14 mouse cellular contexts compared by ENCODE assay signal in genomic region chr7:79858956-79859630, GRCm38 (mm10). TPM values are rescaled to one million over a fixed set of nuclear protein-coding genes. Genes with fewer than 3 reads are reported as not detected.
DNase-seq lines count a peak whose midpoint lies in the region; ATAC-seq and TF ChIP-seq lines count a peak whose summit lies in the region.
"Had no signal": no experiment of that assay in that cellular context is flagged by ENCODE, and none has a peak within 500 bp of the region (broad histone marks: within the 10 kb centered on the region; RNA-seq: fewer than 3 reads in every experiment).

No protein-coding gene starts in this region.

- no peaks in the 10 kb centered on the region for H3K9me3 ChIP-seq in forebrain, embryonic 10.5 days
- no peaks in the 10 kb centered on the region for H3K9me3 ChIP-seq in forebrain, postnatal 0 days (ENCODE audit: low read length)
- H3K9me3 ChIP-seq in limb, embryonic 13.5 days, result no peaks in the 10 kb centered on the region
- H3K9me3 ChIP-seq in midbrain, embryonic 11.5 days (ENCODE audit: control insufficient read depth, low read length), result no peaks in the 10 kb centered on the region
- H3K9me3 ChIP-seq: forebrain, embryonic 12.5 days; heart, embryonic 13.5 days; midbrain, embryonic 15.5 days had no signal

- H3K36me3 ChIP-seq in forebrain, embryonic 10.5 days (replicated peaks), result no peaks in the 10 kb centered on the region
- no peaks in the 10 kb centered on the region for H3K36me3 ChIP-seq in forebrain, postnatal 0 days (ENCODE audit: insufficient read depth)
- no peaks in the 10 kb centered on the region for H3K36me3 ChIP-seq in limb, embryonic 13.5 days
- no peaks in the 10 kb centered on the region for H3K36me3 ChIP-seq in midbrain, embryonic 11.5 days (ENCODE audit: control insufficient read depth, insufficient read depth, low read length)
- H3K36me3 ChIP-seq: forebrain, embryonic 12.5 days; heart, embryonic 13.5 days; midbrain, embryonic 15.5 days had no signal

- WGBS in forebrain, embryonic 10.5 days, result 78% methylated on average over 9 of the region's 9 CpGs
- WGBS in forebrain, postnatal 0 days, result 78% methylated on average over 9 of the region's 9 CpGs
- 66% methylated on average over 9 of the region's 9 CpGs for WGBS in limb, embryonic 13.5 days
- 76% methylated on average over 9 of the region's 9 CpGs for WGBS in midbrain, embryonic 11.5 days

- no peak overlapping the region for H3K9ac ChIP-seq in forebrain, postnatal 0 days
- no peak overlapping the region for H3K9ac ChIP-seq in limb, embryonic 13.5 days
- H3K9ac ChIP-seq in midbrain, embryonic 11.5 days (ENCODE audit: low read length), result no peak overlapping the region
- H3K9ac ChIP-seq: forebrain, embryonic 12.5 days; heart, embryonic 13.5 days; midbrain, embryonic 15.5 days had no signal

- DNase-seq in forebrain, embryonic 10.5 days (ENCODE audit: extremely low spot score, low spot score), result no peak
- no peak for DNase-seq in forebrain, postnatal 0 days
- DNase-seq in 3T3-L1 (ENCODE audit: low read depth, low spot score), result peak; percentile 51
- DNase-seq in cerebellum, adult 11 months, result no peak
- DNase-seq in embryo, embryonic 11 days, result no peak
- no peak for DNase-seq in midbrain, embryonic 11.5 days (ENCODE audit: low spot score, missing footprints)
- DNase-seq: kidney, postnatal 14 days; right cerebral cortex, adult 18-20 months had no signal

- 0 out of 2 replicates have a peak overlapping the region, but pooled peaks have one; percentile 12 for H3K27ac ChIP-seq in forebrain, embryonic 10.5 days
- no peak overlapping the region for H3K27ac ChIP-seq in forebrain, postnatal 0 days (ENCODE audit: low read depth, low read length)
- peak overlapping the region; percentile 72; the same call in 1 of the 2 replicates for H3K27ac ChIP-seq in limb, embryonic 13.5 days
- no peak overlapping the region for H3K27ac ChIP-seq in midbrain, embryonic 11.5 days (ENCODE audit: low read depth, low read length)
- H3K27ac ChIP-seq: forebrain, embryonic 12.5 days; heart, embryonic 13.5 days; hindbrain, postnatal 0 days; midbrain, embryonic 15.5 days had no signal

- ATAC-seq in forebrain, postnatal 0 days, result no peak
- peak; percentile 36 for ATAC-seq in common myeloid progenitor, adult 5-6 weeks (replicated peaks; ENCODE audit: low read depth, poor library complexity, severe bottlenecking)
- no peak for ATAC-seq in limb, embryonic 13.5 days (ENCODE audit: low FRiP score, low read depth)
- no peak for ATAC-seq in midbrain, embryonic 11.5 days (ENCODE audit: low FRiP score)
- ATAC-seq: hindbrain, postnatal 0 days; midbrain, embryonic 15.5 days had no signal

- no peak overlapping the region for H3K4me2 ChIP-seq in forebrain, postnatal 0 days (ENCODE audit: low read depth)
- peak overlapping the region; percentile 33; the same call in 1 of the 2 replicates for H3K4me2 ChIP-seq in limb, embryonic 13.5 days (replicated peaks)
- no peak overlapping the region for H3K4me2 ChIP-seq in midbrain, embryonic 11.5 days
- H3K4me2 ChIP-seq: forebrain, embryonic 12.5 days; heart, embryonic 13.5 days; midbrain, embryonic 15.5 days had no signal

- no peaks in the 10 kb centered on the region for H3K27me3 ChIP-seq in forebrain, embryonic 10.5 days (ENCODE audit: poor library complexity, severe bottlenecking)
- H3K27me3 ChIP-seq in forebrain, postnatal 0 days (ENCODE audit: insufficient read depth, low read length), result no peaks in the 10 kb centered on the region
- no peaks in the 10 kb centered on the region for H3K27me3 ChIP-seq in limb, embryonic 13.5 days
- no peaks in the 10 kb centered on the region for H3K27me3 ChIP-seq in midbrain, embryonic 11.5 days (ENCODE audit: control insufficient read depth, insufficient read depth, low read length)
- H3K27me3 ChIP-seq: forebrain, embryonic 12.5 days; heart, embryonic 13.5 days; midbrain, embryonic 15.5 days had no signal

- TF ChIP-seq CTCF in forebrain, postnatal 0 days (IDR thresholded peaks at IDR 0.05; ENCODE audit: low read depth), result no peak

- H3K4me3 ChIP-seq in forebrain, embryonic 10.5 days, result no peak overlapping the region
- H3K4me3 ChIP-seq in forebrain, postnatal 0 days (ENCODE audit: low read depth, low read length), result no peak overlapping the region
- H3K4me3 ChIP-seq in limb, embryonic 13.5 days, result no peak overlapping the region
- H3K4me3 ChIP-seq in midbrain, embryonic 11.5 days (ENCODE audit: low read depth, low read length), result no peak overlapping the region
- H3K4me3 ChIP-seq: forebrain, embryonic 12.5 days; heart, embryonic 13.5 days; midbrain, embryonic 15.5 days had no signal

- peaks cover 18% of the 10 kb centered on the region; the same call in 1 of the 2 replicates for H3K4me1 ChIP-seq in forebrain, embryonic 10.5 days
- no peaks in the 10 kb centered on the region for H3K4me1 ChIP-seq in forebrain, postnatal 0 days (ENCODE audit: insufficient read depth)
- peaks cover 36% of the 10 kb centered on the region for H3K4me1 ChIP-seq in limb, embryonic 13.5 days
- no peaks in the 10 kb centered on the region for H3K4me1 ChIP-seq in midbrain, embryonic 11.5 days (ENCODE audit: control insufficient read depth, insufficient read depth, low read length)
- H3K4me1 ChIP-seq: forebrain, embryonic 12.5 days; midbrain, embryonic 15.5 days had no signal

RNA-seq across cellular contexts. Expression of gene Anpep, which starts 1.8 kb away (rescaled TPM):
- polyA plus RNA-seq in forebrain, embryonic 10.5 days (2016; fragmentation: Nextera tagmentation; extraction: Ambion mirVana), result 2.8 and 4.6 TPM in 2 replicates
- 3.4 and 5.8 TPM in 2 replicates for total RNA-seq in forebrain, postnatal 0 days (2014; rRNA removed)
- 3.7 and 4.7 TPM in 2 replicates for polyA plus RNA-seq in forebrain, postnatal 0 days (2015; fragmentation: Nextera tagmentation; extraction: Ambion mirVana)
- total RNA-seq in common myeloid progenitor, adult 5-6 weeks (2017), result 1.8 TPM in 1 of 2 replicates, not detected in the other
- polyA plus RNA-seq in limb, embryonic 13.5 days (2015; fragmentation: Nextera tagmentation; extraction: Ambion mirVana), result 15.2 and 18.4 TPM in 2 replicates
- polyA plus RNA-seq in midbrain, embryonic 11.5 days (2014; fragmentation: Nextera tagmentation; extraction: Ambion mirVana), result 3.4 and 5.6 TPM in 2 replicates

RNA-seq across cellular contexts. Expression of gene Mesp2, which starts 48.6 kb away (rescaled TPM):
- polyA plus RNA-seq in forebrain, embryonic 10.5 days (2016; fragmentation: Nextera tagmentation; extraction: Ambion mirVana), result 0.40 and 0.79 TPM in 2 replicates
- total RNA-seq in forebrain, postnatal 0 days (2014; rRNA removed), result 0.77 and 1.00 TPM in 2 replicates
- polyA plus RNA-seq in forebrain, postnatal 0 days (2015; fragmentation: Nextera tagmentation; extraction: Ambion mirVana), result 2.1 TPM in 2 replicates
- 1.2 TPM in 1 of 2 replicates, not detected in the other for total RNA-seq in common myeloid progenitor, adult 5-6 weeks (2017)
- 0.19 and 0.22 TPM in 2 replicates for polyA plus RNA-seq in limb, embryonic 13.5 days (2015; fragmentation: Nextera tagmentation; extraction: Ambion mirVana)
- 0.40 TPM in 2 replicates for polyA plus RNA-seq in midbrain, embryonic 11.5 days (2014; fragmentation: Nextera tagmentation; extraction: Ambion mirVana)

Comparison
In these comparisons a context has a peak if more than half of its experiments do, and no peak if none do; other contexts are left out.
1. H3K27ac ChIP-seq: peak in forebrain, embryonic 10.5 days (single experiment) and limb, embryonic 13.5 days (single experiment); none in forebrain, postnatal 0 days (single experiment) and midbrain, embryonic 11.5 days (single experiment).